Mouse (Mus musculus) retina, embryonic 14.5 days (tissue): ENCODE results near the gene Ppp2r2c.
A peak's percentile ranks its signal among the peaks of the same experiment; 100 is the strongest.

ENCODE experiments used
- DNase-seq: peaks from one replicate; pipeline ENCODE4 v3.0.0-alpha.2; 2015; ENCODE audit warnings: low spot score

The Ppp2r2c gene

GRCm38 (mm10) chr5:36988124-36988780, 119.9 kb downstream of the Ppp2r2c start:
- no peak for DNase-seq

DNA sequence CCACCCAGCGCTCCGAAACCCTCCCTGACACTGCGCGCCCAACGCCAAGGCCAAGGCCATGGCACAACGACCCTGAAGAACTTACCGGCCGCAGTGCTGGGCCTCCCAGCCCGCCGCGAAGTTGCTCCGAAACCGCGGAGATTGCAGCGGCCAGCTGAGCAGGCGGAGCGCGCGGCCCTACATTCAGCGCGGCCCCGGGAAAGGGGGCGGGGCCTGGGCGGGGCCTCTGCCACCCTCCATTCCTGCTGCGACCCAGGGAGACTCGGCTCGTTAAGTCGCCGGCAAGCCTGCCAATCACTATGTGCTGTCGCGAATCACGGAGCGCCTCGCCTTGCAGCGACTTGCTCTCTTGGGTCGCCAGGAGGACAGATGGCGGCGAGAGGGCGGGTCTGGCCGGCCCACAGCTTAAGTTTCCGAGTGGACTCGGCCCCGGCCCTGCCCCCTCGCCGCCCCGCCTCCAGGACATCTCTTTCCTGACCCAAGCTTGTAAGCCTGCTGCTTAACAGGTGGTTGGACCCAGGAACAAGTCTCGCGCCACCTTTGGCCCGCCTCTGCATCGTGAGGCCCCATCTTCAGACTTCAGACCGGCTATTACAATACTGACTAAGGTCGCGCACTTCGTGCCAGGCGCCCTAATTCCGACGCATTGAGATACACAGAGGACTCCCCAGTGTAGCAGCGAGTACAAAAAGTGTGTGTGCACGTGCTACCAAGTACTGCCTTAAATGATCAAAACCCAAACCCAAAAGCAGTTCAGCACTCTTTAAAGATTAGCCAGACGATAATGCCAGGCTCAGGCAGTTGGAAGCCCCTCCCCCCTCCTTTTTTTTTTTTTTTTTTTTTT, 120.7 kb downstream of the Ppp2r2c start, which contains the start of gene Wfs1:
Gene Wfs1 (minus strand): TSS at position 425 of the 844 bp plus-strand sequence.
- peak; percentile 98 for DNase-seq

DNA sequence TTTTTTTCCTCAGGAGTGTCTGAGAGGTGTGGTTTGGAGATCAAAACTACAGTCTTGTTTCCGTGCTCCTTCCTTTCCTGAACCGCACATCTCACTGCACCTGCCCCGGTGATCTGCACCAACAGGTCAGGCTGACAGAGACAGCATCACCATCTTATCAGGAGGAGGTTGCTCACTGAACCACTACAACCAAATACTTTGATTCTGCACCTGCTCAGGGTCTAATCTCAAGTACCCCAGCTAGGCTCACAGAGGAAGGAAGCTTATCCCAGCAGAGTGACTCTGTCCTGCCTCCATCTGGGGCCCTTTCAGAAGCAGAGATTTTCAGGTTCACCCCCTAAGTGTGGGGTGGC, 121.3 kb downstream of the Ppp2r2c start:
- DNase-seq: no peak

GRCm38 (mm10) chr5:36990196-36990595, 121.9 kb downstream of the Ppp2r2c start:
- DNase-seq: no peak

GRCm38 (mm10) chr5:36990631-36991350, 122.5 kb downstream of the Ppp2r2c start:
- no peak for DNase-seq

DNA sequence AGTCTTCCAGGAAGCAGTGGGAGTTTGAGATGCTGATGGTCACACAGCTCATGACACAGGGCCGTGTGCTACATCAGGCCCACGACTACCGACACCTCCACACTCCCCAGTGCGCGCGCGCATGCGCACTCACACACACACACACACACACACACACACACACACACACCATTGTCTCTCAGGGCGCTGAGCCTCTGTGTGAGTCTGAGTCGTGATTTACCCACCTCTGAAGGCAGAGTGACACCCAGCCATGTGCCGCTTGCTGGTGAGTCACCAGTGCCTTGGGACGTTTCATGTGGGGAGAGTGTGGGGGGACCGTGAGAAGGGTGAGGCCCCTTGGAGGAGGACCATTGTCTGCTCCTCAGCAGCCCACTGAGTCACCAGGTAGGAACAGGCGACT, 128.1 kb downstream of the Ppp2r2c start:
- no peak for DNase-seq

- DNase-seq: no peak
These were observed 129.7 kb downstream of the Ppp2r2c start for GRCm38 (mm10) chr5:36997996-36998395.

DNA sequence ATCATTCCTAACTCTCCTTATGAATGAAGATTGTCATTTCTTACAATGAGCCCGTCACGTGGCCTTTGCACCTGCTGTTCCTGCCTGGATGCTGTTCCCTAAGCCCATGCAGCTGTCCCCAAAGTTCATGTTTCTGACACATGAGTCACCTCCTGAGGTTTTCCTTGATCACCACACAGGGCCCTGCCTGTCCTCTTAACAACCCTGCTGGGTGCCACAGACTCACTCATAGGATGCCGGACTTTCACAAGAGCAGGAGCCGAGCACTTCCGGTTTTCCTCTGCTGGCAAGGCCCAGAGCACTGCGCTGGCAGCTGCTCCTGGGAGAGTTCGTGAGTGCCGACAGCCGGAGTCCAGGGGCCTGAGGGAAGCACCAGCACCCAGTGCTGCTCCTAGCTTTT, 132.7 kb downstream of the Ppp2r2c start:
- no peak for DNase-seq

DNA sequence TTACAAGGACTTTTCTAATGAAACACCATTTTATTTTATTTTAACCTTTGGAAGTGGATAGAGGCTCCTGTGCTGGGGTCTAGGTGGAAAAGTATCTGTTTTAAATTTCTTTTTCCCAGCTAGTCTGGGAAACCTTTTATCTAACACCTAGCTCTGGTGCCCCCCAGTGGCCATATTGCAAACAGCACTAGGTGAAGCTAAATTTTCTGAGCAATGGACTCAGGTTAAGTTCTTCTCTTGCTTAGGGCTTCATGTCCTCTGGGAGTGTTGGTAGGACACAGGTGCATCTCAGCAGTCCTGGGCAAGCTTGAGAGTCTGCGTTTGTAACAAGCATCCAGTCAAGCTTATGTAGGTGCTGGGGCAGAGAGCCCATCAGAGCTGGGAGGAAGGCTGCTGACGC, 133.7 kb downstream of the Ppp2r2c start:
- peak; percentile 85 for DNase-seq
